Mouse (Mus musculus) megakaryocyte, embryonic 14.5 days (primary cell): ENCODE measurements at regions not wholly inside any gene's neighbourhood (a gene's known extent, or its start where the extent isn't known, plus 50 kb on each side); places are given as distances from the start of the nearest gene placed in this dataset.

Experiments
- H3K27me3 ChIP-seq: replicated peaks from 2 replicates; pipeline ENCODE3; 2012; ENCODE audit warnings: inconsistent platforms
- H3K36me3 ChIP-seq: replicated peaks from 2 replicates; pipeline ENCODE3; 2012; ENCODE audit warnings: low read length, inconsistent platforms, mixed read lengths
- H3K4me1 ChIP-seq: 2 replicates; pipeline ENCODE4 v1.6.1; 2012; ENCODE audit warnings: inconsistent platforms
- H3K4me3 ChIP-seq: replicated peaks from 2 replicates; pipeline ENCODE3; 2012; ENCODE audit warnings: moderate library complexity, mild to moderate bottlenecking, inconsistent platforms
- H3K9me3 ChIP-seq: 2 replicates; pipeline ENCODE4 v1.6.1; 2012; ENCODE audit warnings: inconsistent platforms
- FLI1 ChIP-seq: IDR thresholded peaks from 2 replicates; pipeline ENCODE4 v1.6.1; 2012; ENCODE audit warnings: low read length, inconsistent platforms, mixed read lengths
- GATA1 ChIP-seq: IDR thresholded peaks from 3 replicates; pipeline ENCODE4 v1.6.1; 2012; ENCODE audit warnings: mixed read lengths, low read length, inconsistent platforms, borderline replicate concordance

GRCm38 (mm10) chr6:66367263-66367662 lies 167.9 kb upstream of the Mad2l1 start:
- Histone ChIP-seq H3K27me3 (no peaks in the 10 kb centered on the region), H3K36me3 (no peaks in the 10 kb centered on the region), H3K9me3 (no peaks in the 10 kb centered on the region), H3K4me3 (no peak overlapping the region), H3K4me1 (peaks cover 17% of the 10 kb centered on the region; the same call in 1 of the 2 replicates)
- TF ChIP-seq GATA1 (no peak), FLI1 (no peak)

- TF ChIP-seq GATA1 (no peak), FLI1 (no peak)
- Histone ChIP-seq H3K9me3 (no peaks in the 10 kb centered on the region), H3K27me3 (no peaks in the 10 kb centered on the region), H3K4me3 (no peak overlapping the region), H3K4me1 (peaks cover 11% of the 10 kb centered on the region), H3K36me3 (no peaks in the 10 kb centered on the region)
These were observed 153.8 kb upstream of the Mad2l1 start for GRCm38 (mm10) chr6:66381279-66381934.

- peaks cover 11% of the 10 kb centered on the region for H3K4me1 ChIP-seq
- H3K4me3 ChIP-seq, result no peak overlapping the region
- H3K27me3 ChIP-seq, result no peaks in the 10 kb centered on the region
- no peak for TF ChIP-seq GATA1
- TF ChIP-seq FLI1, result no peak
- no peaks in the 10 kb centered on the region for H3K36me3 ChIP-seq
- no peaks in the 10 kb centered on the region for H3K9me3 ChIP-seq
These were observed 152.7 kb upstream of the Mad2l1 start for GRCm38 (mm10) chr6:66382347-66383010.

- H3K4me3 ChIP-seq, result no peak overlapping the region
- no peaks in the 10 kb centered on the region for H3K27me3 ChIP-seq
- TF ChIP-seq FLI1, result no peak
- no peak for TF ChIP-seq GATA1
- no peaks in the 10 kb centered on the region for H3K9me3 ChIP-seq
- peaks cover 4% of the 10 kb centered on the region; the same call in 1 of the 2 replicates for H3K4me1 ChIP-seq
- H3K36me3 ChIP-seq, result no peaks in the 10 kb centered on the region
These were observed 140.0 kb upstream of the Mad2l1 start for GRCm38 (mm10) chr6:66395147-66395546.

- no peak overlapping the region for H3K4me3 ChIP-seq
- TF ChIP-seq GATA1, result no peak
- no peak for TF ChIP-seq FLI1
- H3K4me1 ChIP-seq, result peaks cover 9% of the 10 kb centered on the region; the same call in 1 of the 2 replicates
- H3K36me3 ChIP-seq, result no peaks in the 10 kb centered on the region
- H3K9me3 ChIP-seq, result no peaks in the 10 kb centered on the region
- H3K27me3 ChIP-seq, result no peaks in the 10 kb centered on the region
These were observed 137.8 kb upstream of the Mad2l1 start for GRCm38 (mm10) chr6:66397411-66397810.

GRCm38 (mm10) chr6:66398674-66399073 lies 136.5 kb upstream of the Mad2l1 start:
- TF ChIP-seq GATA1, result no peak
- TF ChIP-seq FLI1, result no peak

GRCm38 (mm10) chr6:66399091-66399755 lies 136.0 kb upstream of the Mad2l1 start:
- Histone ChIP-seq H3K9me3 (no peaks in the 10 kb centered on the region), H3K4me3 (no peak overlapping the region), H3K27me3 (no peaks in the 10 kb centered on the region), H3K36me3 (no peaks in the 10 kb centered on the region), H3K4me1 (peaks cover 9% of the 10 kb centered on the region; the same call in 1 of the 2 replicates)
- TF ChIP-seq FLI1 (no peak), GATA1 (no peak)

More at GRCm38 (mm10) chr6:66398674-66399073, 136.5 kb upstream of the Mad2l1 start:
- Histone ChIP-seq H3K27me3 (no peaks in the 10 kb centered on the region), H3K9me3 (no peaks in the 10 kb centered on the region), H3K4me1 (peaks cover 9% of the 10 kb centered on the region; the same call in 1 of the 2 replicates), H3K36me3 (no peaks in the 10 kb centered on the region), H3K4me3 (no peak overlapping the region)

- no peaks in the 10 kb centered on the region for H3K36me3 ChIP-seq
These were observed 133.7 kb upstream of the Mad2l1 start for GRCm38 (mm10) chr6:66401468-66401867.

GRCm38 (mm10) chr6:66401868-66402440 lies 133.2 kb upstream of the Mad2l1 start:
- H3K9me3 ChIP-seq, result no peaks in the 10 kb centered on the region
- H3K36me3 ChIP-seq, result no peaks in the 10 kb centered on the region
- H3K4me1 ChIP-seq, result peaks cover 9% of the 10 kb centered on the region; the same call in 1 of the 2 replicates
- no peaks in the 10 kb centered on the region for H3K27me3 ChIP-seq
- peak overlapping the region; percentile 18 for H3K4me3 ChIP-seq
- TF ChIP-seq FLI1, result no peak

More at GRCm38 (mm10) chr6:66401468-66401867, 133.7 kb upstream of the Mad2l1 start:
- no peaks in the 10 kb centered on the region for H3K27me3 ChIP-seq
- no peaks in the 10 kb centered on the region for H3K9me3 ChIP-seq
- H3K4me3 ChIP-seq, result no peak overlapping the region
- TF ChIP-seq FLI1, result no peak
- TF ChIP-seq GATA1, result no peak
- H3K4me1 ChIP-seq, result peaks cover 9% of the 10 kb centered on the region; the same call in 1 of the 2 replicates
